Mouse (Mus musculus) neural tube, embryonic 15.5 days (tissue): ENCODE results near the gene Arl8b. TPM values are rescaled to one million over a fixed set of nuclear protein-coding genes. Genes with fewer than 3 reads are reported as not detected.

Experiments
- ATAC-seq: fragments of 200-750 bp; cut with Nextera tagmentation; 2 replicates; pipeline ENCODE4 v1.8.0; 2017; ENCODE audit warnings: mild to moderate bottlenecking, moderate TSS enrichment, moderate library complexity; ENCODE audit not compliant: low FRiP score
- H3K27ac ChIP-seq: fragments of 300-500 bp; sonication (generic); replicated peaks from 2 replicates; pipeline ENCODE4 v1.5.1; 2015; ENCODE audit warnings: mild to moderate bottlenecking, inconsistent platforms
- H3K27me3 ChIP-seq: fragments of 300-500 bp; sonication (generic); replicated peaks from 2 replicates; pipeline ENCODE4 v1.6.1; 2015; ENCODE audit warnings: inconsistent platforms
- H3K36me3 ChIP-seq: fragments of 300-500 bp; sonication (generic); 2 replicates; pipeline ENCODE4 v1.6.1; 2015; ENCODE audit warnings: inconsistent platforms
- H3K4me1 ChIP-seq: fragments of 300-500 bp; sonication (generic); 2 replicates; pipeline ENCODE4 v1.6.1; 2015; ENCODE audit warnings: inconsistent platforms
- H3K4me2 ChIP-seq: fragments of 300-500 bp; sonication (generic); 2 replicates; pipeline ENCODE4 v1.6.1; 2015; ENCODE audit warnings: inconsistent platforms, mild to moderate bottlenecking, moderate library complexity
- H3K4me3 ChIP-seq: fragments of 300-500 bp; sonication (generic); replicated peaks from 2 replicates; pipeline ENCODE4 v1.5.1; 2015; ENCODE audit warnings: mild to moderate bottlenecking, inconsistent platforms
- H3K9ac ChIP-seq: fragments of 300-500 bp; sonication (generic); replicated peaks from 2 replicates; pipeline ENCODE4 v1.6.1; 2015; ENCODE audit warnings: mild to moderate bottlenecking, inconsistent platforms
- H3K9me3 ChIP-seq: fragments of 300-500 bp; sonication (generic); replicated peaks from 2 replicates; pipeline ENCODE4 v1.6.1; 2016; ENCODE audit warnings: inconsistent platforms
- WGBS: fragments of 180-500 bp; shearing (Covaris S2); methylation state at CpG from one replicate; pipeline ENCODE4 v1.1.7; 2015; ENCODE audit warnings: mixed read lengths; 5-methylcytosine and 5-hydroxymethylcytosine counted together
- polyA plus RNA-seq: library from polyadenylated mRNA; unstranded; fragments of >200 nt; fragmentation: Nextera tagmentation; extraction: Ambion mirVana; gene quantifications from 2 replicates; pipeline ENCODE4 v1.2.1, GENCODE M21; 2015

The Arl8b gene
- polyA plus RNA-seq, 1 experiment from 2014 or later = 117 TPM

DNA sequence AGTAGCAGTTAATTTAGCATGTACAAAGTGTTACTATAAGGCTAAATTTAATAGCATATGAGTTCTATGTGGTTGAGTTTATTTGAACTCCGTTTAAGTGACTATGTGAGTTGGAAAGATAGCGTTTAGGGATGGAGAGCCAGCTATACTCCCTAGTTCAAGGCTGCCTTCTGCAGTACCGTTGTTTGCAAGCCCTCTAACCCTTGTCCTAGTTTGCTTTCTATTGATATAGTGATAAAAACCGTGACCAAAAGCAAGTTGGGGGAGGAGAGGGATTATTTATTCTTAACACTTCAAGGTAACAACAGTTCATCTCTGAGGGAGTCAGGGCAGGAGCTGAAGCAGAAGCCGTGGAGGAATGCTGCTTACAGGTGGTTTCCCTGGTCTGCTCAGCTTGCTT, 8.6 kb downstream of the Arl8b start:
- Histone ChIP-seq H3K9me3 (no peaks in the 10 kb centered on the region), H3K4me2 (no peak overlapping the region), H3K9ac (no peak overlapping the region), H3K27me3 (no peaks in the 10 kb centered on the region), H3K27ac (no peak overlapping the region), H3K4me1 (peaks cover 4% of the 10 kb centered on the region; the same call in 1 of the 2 replicates), H3K36me3 (no peaks in the 10 kb centered on the region), H3K4me3 (no peak overlapping the region)
- 82% methylated on average over 5 of the region's 5 CpGs for WGBS
- no peak for ATAC-seq

DNA sequence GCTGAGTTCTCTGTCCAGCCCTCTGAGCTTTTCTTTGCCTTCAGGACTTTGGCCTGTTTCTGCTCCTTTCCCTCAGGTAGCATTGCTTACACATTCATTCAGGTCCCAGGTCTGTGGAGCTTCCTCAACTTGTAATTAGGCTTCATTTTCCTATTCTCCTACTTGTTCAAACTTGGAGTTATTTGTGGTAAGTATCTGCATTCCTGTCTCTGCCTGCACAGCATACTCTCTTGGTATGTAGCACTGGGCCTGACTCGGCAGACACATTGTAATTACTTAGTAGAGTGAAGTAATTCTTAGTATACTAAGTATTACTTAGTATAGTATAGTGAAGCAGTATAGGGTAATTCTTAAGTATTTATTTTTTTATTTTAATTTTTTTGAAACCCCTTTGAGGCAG, 13.0 kb downstream of the Arl8b start:
- no peak overlapping the region for H3K4me3 ChIP-seq
- H3K27me3 ChIP-seq = no peaks in the 10 kb centered on the region
- peaks cover 8% of the 10 kb centered on the region; the same call in 1 of the 2 replicates for H3K4me1 ChIP-seq
- ATAC-seq = no peak
- H3K27ac ChIP-seq = no peak overlapping the region
- no peaks in the 10 kb centered on the region for H3K9me3 ChIP-seq
- no peak overlapping the region for H3K4me2 ChIP-seq
- no peak overlapping the region for H3K9ac ChIP-seq
- no peaks in the 10 kb centered on the region for H3K36me3 ChIP-seq
- WGBS = 67% methylated on average over 1 of the region's 1 CpGs

DNA sequence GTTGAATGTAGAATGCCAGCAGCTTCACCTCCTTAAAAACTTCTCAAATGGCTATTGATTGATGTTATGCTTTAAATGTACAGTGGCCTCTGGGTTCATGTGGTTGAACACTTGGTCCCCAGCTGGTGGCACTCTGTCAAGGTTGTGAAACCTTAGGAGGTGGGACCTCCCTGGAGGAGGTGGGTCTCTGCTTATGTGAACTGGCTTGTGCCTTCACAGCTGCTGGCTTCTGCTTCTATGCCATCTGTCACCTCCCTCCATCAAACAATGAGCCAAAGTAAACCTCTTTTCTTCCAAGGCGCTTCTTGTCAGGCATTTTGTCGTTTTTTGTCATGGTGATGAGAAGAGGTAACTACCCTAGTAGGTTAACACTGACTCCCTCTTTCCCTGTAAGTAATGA, 13.8 kb downstream of the Arl8b start:
- Histone ChIP-seq H3K27ac (no peak overlapping the region), H3K9me3 (no peaks in the 10 kb centered on the region), H3K4me2 (no peak overlapping the region), H3K4me1 (peaks cover 8% of the 10 kb centered on the region; the same call in 1 of the 2 replicates), H3K9ac (no peak overlapping the region), H3K36me3 (no peaks in the 10 kb centered on the region), H3K27me3 (no peaks in the 10 kb centered on the region), H3K4me3 (no peak overlapping the region)
- 20% methylated on average over 2 of the region's 2 CpGs for WGBS
- no peak for ATAC-seq

DNA sequence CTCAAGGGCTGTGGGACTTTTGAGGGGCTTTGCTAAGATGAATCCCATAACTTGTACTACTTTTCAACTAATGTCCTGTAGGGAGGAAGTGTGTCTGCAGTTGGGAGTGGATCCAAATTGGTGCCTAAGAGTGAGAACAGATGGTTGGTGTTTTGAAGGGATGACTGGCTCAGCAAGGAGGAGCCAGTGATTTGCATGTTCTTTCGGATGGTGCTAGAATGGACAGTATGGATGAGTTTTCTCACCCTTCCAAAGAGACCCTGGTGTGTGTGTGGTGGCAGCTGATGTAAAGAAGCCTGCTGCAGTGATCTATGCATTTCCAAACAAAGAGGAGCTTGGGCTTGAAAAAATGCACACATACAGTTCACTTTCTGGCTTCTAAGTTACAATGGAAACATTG, 22.3 kb downstream of the Arl8b start:
- ATAC-seq = 0 out of 2 replicates have a peak, but pooled peaks have one; percentile 30
- peaks cover 26% of the 10 kb centered on the region for H3K4me1 ChIP-seq
- H3K27me3 ChIP-seq = no peaks in the 10 kb centered on the region
- H3K36me3 ChIP-seq = no peaks in the 10 kb centered on the region
- H3K4me2 ChIP-seq = no peak overlapping the region
- H3K4me3 ChIP-seq = no peak overlapping the region
- H3K9me3 ChIP-seq = no peaks in the 10 kb centered on the region
- 4% methylated on average over 1 of the region's 1 CpGs for WGBS
- no peak overlapping the region for H3K9ac ChIP-seq
- H3K27ac ChIP-seq = peak overlapping the region; percentile 59

DNA sequence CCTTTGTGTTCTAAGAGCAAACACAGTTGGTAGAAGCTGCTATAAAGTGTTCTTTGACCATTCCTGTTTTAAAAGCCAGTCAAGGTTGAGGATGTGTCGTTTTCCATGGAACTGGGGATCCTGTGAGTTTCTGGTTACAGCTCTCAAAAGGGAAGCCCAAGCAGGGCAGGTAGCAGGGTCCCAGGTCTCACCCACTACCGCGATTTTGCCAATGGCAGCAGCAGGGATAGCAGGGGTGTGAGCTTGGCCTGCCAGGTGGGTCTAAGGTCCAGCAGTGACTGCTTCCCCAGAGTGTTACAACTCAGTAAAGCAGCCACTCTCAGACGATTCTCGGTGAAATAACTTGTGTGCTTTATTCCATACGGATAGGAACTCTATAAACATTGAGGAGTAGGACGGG, 23.0 kb downstream of the Arl8b start:
- H3K36me3 ChIP-seq = no peaks in the 10 kb centered on the region
- whole genome bisulfite sequencing = 71% methylated on average over 7 of the region's 7 CpGs
- no peak overlapping the region for H3K4me2 ChIP-seq
- H3K9me3 ChIP-seq = no peaks in the 10 kb centered on the region
- H3K9ac ChIP-seq = no peak overlapping the region
- no peak for ATAC-seq
- H3K27me3 ChIP-seq = no peaks in the 10 kb centered on the region
- H3K4me1 ChIP-seq = peaks cover 26% of the 10 kb centered on the region
- no peak overlapping the region for H3K27ac ChIP-seq
- H3K4me3 ChIP-seq = no peak overlapping the region

DNA sequence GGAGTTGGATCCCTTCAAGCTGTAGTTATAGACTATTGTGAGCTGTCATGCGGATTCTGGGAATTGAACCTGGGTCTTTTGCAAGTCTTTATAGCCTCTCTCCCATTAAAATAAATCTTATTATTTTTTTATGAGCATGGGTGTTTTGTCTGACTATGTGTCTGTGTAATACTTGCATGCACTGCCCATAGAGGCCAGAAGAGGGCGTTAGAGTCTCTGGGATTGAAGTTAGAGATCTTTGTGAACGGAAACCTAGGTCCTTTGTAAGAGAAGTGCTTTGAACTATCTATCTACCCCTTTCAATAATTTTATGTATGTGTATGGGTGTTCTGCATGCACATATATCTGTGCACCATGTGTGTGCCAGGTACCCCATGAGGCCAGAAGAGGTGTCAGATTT, 24.5 kb downstream of the Arl8b start:
- H3K36me3 ChIP-seq = no peaks in the 10 kb centered on the region
- no peak overlapping the region for H3K4me3 ChIP-seq
- no peak overlapping the region for H3K9ac ChIP-seq
- no peak overlapping the region for H3K4me2 ChIP-seq
- H3K9me3 ChIP-seq = no peaks in the 10 kb centered on the region
- H3K4me1 ChIP-seq = peaks cover 25% of the 10 kb centered on the region
- 75% methylated on average over 3 of the region's 3 CpGs for WGBS
- no peak overlapping the region for H3K27ac ChIP-seq
- no peaks in the 10 kb centered on the region for H3K27me3 ChIP-seq
- ATAC-seq = no peak

DNA sequence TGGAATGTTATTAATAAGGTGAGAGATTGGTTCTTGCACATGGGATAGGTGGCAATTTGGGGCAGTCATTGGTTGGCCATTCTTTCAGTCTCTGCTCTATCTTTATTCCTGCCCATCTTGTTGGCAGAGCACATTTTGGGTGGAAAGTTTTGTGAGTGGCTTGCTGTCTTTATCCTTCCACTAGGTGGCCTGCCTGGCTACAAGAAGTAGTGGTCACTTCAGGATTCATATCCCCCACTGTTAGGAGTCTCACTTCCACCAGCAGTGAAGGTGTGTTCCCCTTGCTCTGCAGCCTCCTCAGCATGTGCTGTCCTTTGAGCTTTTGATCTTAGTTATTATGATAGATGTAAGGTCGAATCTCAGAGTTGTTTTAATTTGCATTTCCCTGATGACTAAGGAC, 25.9 kb downstream of the Arl8b start:
- Histone ChIP-seq H3K4me1 (peaks cover 18% of the 10 kb centered on the region), H3K27ac (no peak overlapping the region), H3K4me2 (no peak overlapping the region), H3K4me3 (no peak overlapping the region), H3K9ac (no peak overlapping the region), H3K9me3 (no peaks in the 10 kb centered on the region), H3K36me3 (no peaks in the 10 kb centered on the region), H3K27me3 (no peaks in the 10 kb centered on the region)
- WGBS = 86% methylated on average over 1 of the region's 1 CpGs
- no peak for ATAC-seq

DNA sequence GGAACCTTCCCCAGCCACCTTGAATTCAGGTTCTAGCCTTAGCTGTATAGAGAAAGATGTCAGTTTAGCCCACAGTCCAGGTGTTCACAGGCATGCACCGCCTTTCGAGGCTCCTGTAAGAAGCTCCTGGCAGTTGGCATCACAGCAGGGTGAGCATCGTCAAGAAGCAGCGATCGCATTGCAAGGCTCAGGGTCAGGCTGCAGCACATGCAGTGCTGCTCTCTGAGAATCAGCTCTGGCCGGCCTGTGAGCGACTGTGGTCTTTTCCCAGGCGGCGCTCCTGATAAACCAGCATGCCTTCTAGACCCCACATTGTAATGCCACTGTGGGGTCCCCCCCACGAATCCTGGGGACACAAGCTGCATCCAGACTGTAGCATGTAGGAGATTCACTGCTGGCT, 27.3 kb downstream of the Arl8b start:
- ATAC-seq = no peak
- Histone ChIP-seq H3K9me3 (no peaks in the 10 kb centered on the region), H3K36me3 (peaks cover 6% of the 10 kb centered on the region; the same call in 1 of the 2 replicates), H3K9ac (no peak overlapping the region), H3K4me2 (no peak overlapping the region), H3K27ac (no peak overlapping the region), H3K4me1 (peaks cover 9% of the 10 kb centered on the region), H3K4me3 (no peak overlapping the region), H3K27me3 (no peaks in the 10 kb centered on the region)
- WGBS = 64% methylated on average over 10 of the region's 10 CpGs

DNA sequence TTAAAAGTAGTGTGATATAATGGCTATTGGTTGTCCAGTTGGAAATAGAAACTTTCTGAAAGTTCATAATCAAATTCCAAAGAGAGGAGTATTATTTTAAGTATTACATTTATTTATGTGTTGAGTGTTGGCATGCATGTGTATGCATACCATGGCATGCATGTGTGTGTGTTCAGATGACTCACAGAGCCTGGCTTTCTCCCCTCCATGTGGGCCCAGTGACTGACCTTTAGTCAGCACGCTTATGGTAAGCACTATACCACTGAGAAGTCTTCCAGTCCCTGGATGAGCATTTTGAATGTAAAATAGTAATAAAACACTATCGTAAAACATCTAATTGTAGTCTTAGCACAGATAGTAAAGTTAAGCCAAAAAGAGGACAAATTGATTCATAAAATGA, 29.2 kb downstream of the Arl8b start:
- Histone ChIP-seq H3K9ac (no peak overlapping the region), H3K27ac (no peak overlapping the region), H3K9me3 (no peaks in the 10 kb centered on the region), H3K27me3 (no peaks in the 10 kb centered on the region), H3K4me3 (no peak overlapping the region), H3K4me1 (no peaks in the 10 kb centered on the region), H3K36me3 (peaks cover 9% of the 10 kb centered on the region; the same call in 1 of the 2 replicates), H3K4me2 (no peak overlapping the region)
- ATAC-seq = no peak
- 49% methylated on average over 2 of the region's 2 CpGs for WGBS

DNA sequence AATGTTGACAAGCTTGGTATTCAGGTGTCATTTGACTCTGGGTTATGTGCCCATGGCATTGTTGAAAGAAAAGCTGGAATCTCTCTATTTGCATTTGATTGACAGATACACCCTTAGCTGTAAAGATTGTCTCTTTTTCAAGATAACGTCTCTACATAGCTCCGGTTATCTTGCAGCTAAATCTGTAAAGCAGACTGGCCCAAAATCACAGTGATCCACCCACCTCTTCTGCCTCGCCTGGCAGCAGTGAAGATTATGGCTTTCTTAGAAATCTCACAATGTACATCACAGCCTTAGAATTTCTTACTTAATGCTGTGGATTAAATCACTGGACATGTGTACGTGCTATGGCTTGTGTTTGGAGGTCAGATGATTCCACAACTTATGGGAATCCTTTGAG, 34.6 kb downstream of the Arl8b start:
- Histone ChIP-seq H3K4me1 (no peaks in the 10 kb centered on the region), H3K9ac (no peak overlapping the region), H3K27ac (no peak overlapping the region), H3K27me3 (no peaks in the 10 kb centered on the region), H3K9me3 (no peaks in the 10 kb centered on the region), H3K4me3 (no peak overlapping the region), H3K36me3 (peaks cover 35% of the 10 kb centered on the region), H3K4me2 (no peak overlapping the region)
- WGBS = 88% methylated on average over 4 of the region's 4 CpGs
- no peak for ATAC-seq

DNA sequence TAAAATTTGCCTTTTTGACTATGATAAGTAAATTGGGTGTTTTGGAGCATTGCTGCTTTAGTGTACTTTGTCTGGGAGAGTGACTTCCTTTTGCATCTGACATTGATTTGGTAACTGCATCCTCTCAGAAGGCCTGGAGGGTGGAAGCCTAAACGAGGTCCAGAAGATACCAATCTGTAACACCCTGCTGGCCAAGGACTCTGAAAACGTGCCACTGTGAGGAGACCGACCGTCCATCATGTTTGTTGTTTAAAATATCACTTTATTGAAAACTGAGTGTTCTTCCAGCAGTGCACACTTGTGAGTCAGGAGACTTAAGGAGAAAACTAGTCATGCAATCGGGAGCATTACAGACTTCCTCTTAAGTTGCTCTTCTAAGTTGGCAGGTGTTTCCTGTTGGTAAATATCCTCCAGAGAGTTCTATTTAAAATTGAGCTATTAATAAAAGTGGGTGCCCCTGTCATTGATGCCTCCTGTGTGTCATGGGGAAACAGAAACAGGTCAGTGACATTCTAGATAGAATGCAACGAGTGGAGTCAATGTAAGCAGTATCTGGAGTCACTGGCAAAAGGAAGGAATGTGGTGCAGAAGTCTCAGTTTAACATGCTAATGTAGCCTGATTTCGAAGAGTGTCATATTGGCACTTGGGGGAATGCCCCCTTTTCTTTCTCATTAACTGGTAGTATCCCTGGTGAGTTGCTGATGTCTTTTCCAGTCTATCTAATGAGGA, 42.1 kb downstream of the Arl8b start:
- Histone ChIP-seq H3K9me3 (no peaks in the 10 kb centered on the region), H3K4me3 (no peak overlapping the region), H3K27me3 (no peaks in the 10 kb centered on the region), H3K9ac (no peak overlapping the region), H3K36me3 (peaks cover 28% of the 10 kb centered on the region), H3K27ac (no peak overlapping the region), H3K4me1 (peaks cover 15% of the 10 kb centered on the region), H3K4me2 (no peak overlapping the region)
- no peak for ATAC-seq
- 84% methylated on average over 7 of the region's 7 CpGs for WGBS

DNA sequence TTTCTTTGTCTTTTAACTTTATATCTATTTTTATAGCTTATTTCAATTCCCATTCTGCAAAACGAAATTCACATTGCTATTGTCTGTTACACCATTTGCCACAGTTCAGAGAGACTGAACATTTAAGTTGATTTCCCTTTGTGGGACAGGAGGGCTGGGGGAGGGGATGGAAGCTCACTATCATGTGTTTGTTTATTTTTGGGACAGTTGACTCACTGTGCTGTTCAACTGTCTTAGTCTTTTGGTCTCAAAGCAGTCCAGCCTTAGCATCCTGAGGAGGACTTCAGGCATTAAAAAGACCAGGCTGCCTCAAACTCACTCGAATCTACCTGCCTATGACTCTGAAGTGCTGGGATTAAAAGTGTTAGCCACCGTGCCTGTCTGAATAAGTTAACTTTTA, 43.2 kb downstream of the Arl8b start:
- no peak overlapping the region for H3K9ac ChIP-seq
- H3K36me3 ChIP-seq = peaks cover 23% of the 10 kb centered on the region
- H3K27ac ChIP-seq = no peak overlapping the region
- WGBS = 79% methylated on average over 3 of the region's 3 CpGs
- H3K4me3 ChIP-seq = no peak overlapping the region
- H3K4me2 ChIP-seq = no peak overlapping the region
- ATAC-seq = no peak
- H3K27me3 ChIP-seq = no peaks in the 10 kb centered on the region
- H3K9me3 ChIP-seq = no peaks in the 10 kb centered on the region
- H3K4me1 ChIP-seq = peaks cover 17% of the 10 kb centered on the region
